Mouse (Mus musculus): ENCODE measurements around the gene Galnt15. TPM values are rescaled to one million over a fixed set of nuclear protein-coding genes. Genes with fewer than 3 reads are reported as not detected.

The Galnt15 gene
- total and polyA plus RNA-seq, 2 experiments from 2014 or later: 0.94 to 2.7 TPM

- no peak overlapping the region for H3K4me2 ChIP-seq (ENCODE audit: low read depth, low read length)
- WGBS: 76% methylated on average over 8 of the region's 8 CpGs
- no peak overlapping the region for H3K27ac ChIP-seq (ENCODE audit: low read depth)
- no peaks in the 10 kb centered on the region for H3K36me3 ChIP-seq (replicated peaks; ENCODE audit: control insufficient read depth, insufficient read depth, low read length)
- no peaks in the 10 kb centered on the region for H3K27me3 ChIP-seq (ENCODE audit: control insufficient read depth, insufficient read depth, low read length)
- no peaks in the 10 kb centered on the region for H3K4me1 ChIP-seq (ENCODE audit: control insufficient read depth, insufficient read depth)
- TF ChIP-seq EP300 (IDR thresholded peaks at IDR 0.05; ENCODE audit: low read depth) (no peak), CTCF (IDR thresholded peaks at IDR 0.05; ENCODE audit: low read depth) (no peak)
- ATAC-seq (ENCODE audit: insufficient read depth, low read depth): no peak
- H3K9me3 ChIP-seq (replicated peaks; ENCODE audit: control insufficient read depth, low read length): no peaks in the 10 kb centered on the region
- no peak overlapping the region for H3K4me3 ChIP-seq (ENCODE audit: low read depth, low read length)
- H3K9ac ChIP-seq (replicated peaks; ENCODE audit: low read depth, low read length): no peak overlapping the region
- DNase-seq (ENCODE audit: low spot score): no peak
Observed at GRCm38 (mm10) chr14:32037661-32038252, 9.0 kb downstream of the Galnt15 start.

GRCm38 (mm10) chr14:32042108-32042507, 13.3 kb downstream of the Galnt15 start:
- H3K36me3 ChIP-seq (replicated peaks; ENCODE audit: control insufficient read depth, insufficient read depth, low read length): no peaks in the 10 kb centered on the region
- H3K4me2 ChIP-seq (ENCODE audit: low read depth, low read length): no peak overlapping the region
- 53% methylated on average over 5 of the region's 5 CpGs for WGBS
- H3K27me3 ChIP-seq (ENCODE audit: control insufficient read depth, insufficient read depth, low read length): no peaks in the 10 kb centered on the region
- TF ChIP-seq EP300 (IDR thresholded peaks at IDR 0.05; ENCODE audit: low read depth): no peak
- no peak for TF ChIP-seq CTCF (IDR thresholded peaks at IDR 0.05; ENCODE audit: low read depth)
- H3K9me3 ChIP-seq (replicated peaks; ENCODE audit: control insufficient read depth, low read length): no peaks in the 10 kb centered on the region
- no peak for ATAC-seq (ENCODE audit: insufficient read depth, low read depth)
- DNase-seq (ENCODE audit: low spot score): no peak
- no peak overlapping the region for H3K9ac ChIP-seq (replicated peaks; ENCODE audit: low read depth, low read length)
- H3K4me3 ChIP-seq (ENCODE audit: low read depth, low read length): no peak overlapping the region
- no peak overlapping the region for H3K27ac ChIP-seq (ENCODE audit: low read depth)
- peaks cover 17% of the 10 kb centered on the region for H3K4me1 ChIP-seq (ENCODE audit: control insufficient read depth, insufficient read depth)

GRCm38 (mm10) chr14:32046357-32046756, 17.6 kb downstream of the Galnt15 start:
- DNase-seq (ENCODE audit: low spot score): no peak
- no peaks in the 10 kb centered on the region for H3K36me3 ChIP-seq (replicated peaks; ENCODE audit: control insufficient read depth, insufficient read depth, low read length)
- H3K4me3 ChIP-seq (ENCODE audit: low read depth, low read length): no peak overlapping the region
- no peak for ATAC-seq (ENCODE audit: insufficient read depth, low read depth)
- H3K27ac ChIP-seq (ENCODE audit: low read depth): no peak overlapping the region
- H3K27me3 ChIP-seq (ENCODE audit: control insufficient read depth, insufficient read depth, low read length): no peaks in the 10 kb centered on the region
- H3K4me1 ChIP-seq (ENCODE audit: control insufficient read depth, insufficient read depth): peaks cover 19% of the 10 kb centered on the region
- no peak overlapping the region; the same call in 1 of the 2 replicates for H3K9ac ChIP-seq (replicated peaks; ENCODE audit: low read depth, low read length)
- no peak for TF ChIP-seq EP300 (IDR thresholded peaks at IDR 0.05; ENCODE audit: low read depth)
- TF ChIP-seq CTCF (IDR thresholded peaks at IDR 0.05; ENCODE audit: low read depth): no peak
- WGBS: 36% methylated on average over 8 of the region's 8 CpGs
- no peaks in the 10 kb centered on the region for H3K9me3 ChIP-seq (replicated peaks; ENCODE audit: control insufficient read depth, low read length)
- H3K4me2 ChIP-seq (ENCODE audit: low read depth, low read length): no peak overlapping the region

- Histone ChIP-seq H3K27me3 (ENCODE audit: control insufficient read depth, insufficient read depth, low read length) (no peaks in the 10 kb centered on the region), H3K27ac (ENCODE audit: low read depth) (no peak overlapping the region), H3K4me1 (ENCODE audit: control insufficient read depth, insufficient read depth) (peaks cover 20% of the 10 kb centered on the region), H3K9me3 (replicated peaks; ENCODE audit: control insufficient read depth, low read length) (no peaks in the 10 kb centered on the region), H3K4me2 (ENCODE audit: low read depth, low read length) (no peak overlapping the region), H3K4me3 (ENCODE audit: low read depth, low read length) (no peak overlapping the region), H3K9ac (replicated peaks; ENCODE audit: low read depth, low read length) (no peak overlapping the region), H3K36me3 (replicated peaks; ENCODE audit: control insufficient read depth, insufficient read depth, low read length) (no peaks in the 10 kb centered on the region)
- no peak for ATAC-seq (ENCODE audit: insufficient read depth, low read depth)
- no peak for DNase-seq (ENCODE audit: low spot score)
- 63% methylated on average over 6 of the region's 6 CpGs for WGBS
- no peak for TF ChIP-seq CTCF (IDR thresholded peaks at IDR 0.05; ENCODE audit: low read depth)
- TF ChIP-seq EP300 (IDR thresholded peaks at IDR 0.05; ENCODE audit: low read depth): no peak
Observed at GRCm38 (mm10) chr14:32050171-32050570, 21.4 kb downstream of the Galnt15 start.

GRCm38 (mm10) chr14:32053895-32054294, 25.1 kb downstream of the Galnt15 start:
- WGBS: 55% methylated on average over 5 of the region's 5 CpGs
- no peak overlapping the region for H3K4me2 ChIP-seq (ENCODE audit: low read depth, low read length)
- peaks cover 9% of the 10 kb centered on the region; the same call in 1 of the 2 replicates for H3K4me1 ChIP-seq (ENCODE audit: control insufficient read depth, insufficient read depth)
- no peak for DNase-seq (ENCODE audit: low spot score)
- H3K27ac ChIP-seq (ENCODE audit: low read depth): no peak overlapping the region
- no peak overlapping the region for H3K4me3 ChIP-seq (ENCODE audit: low read depth, low read length)
- no peaks in the 10 kb centered on the region for H3K27me3 ChIP-seq (ENCODE audit: control insufficient read depth, insufficient read depth, low read length)
- H3K36me3 ChIP-seq (replicated peaks; ENCODE audit: control insufficient read depth, insufficient read depth, low read length): no peaks in the 10 kb centered on the region
- ATAC-seq (ENCODE audit: insufficient read depth, low read depth): no peak
- TF ChIP-seq CTCF (IDR thresholded peaks at IDR 0.05; ENCODE audit: low read depth): no peak
- no peak for TF ChIP-seq EP300 (IDR thresholded peaks at IDR 0.05; ENCODE audit: low read depth)
- H3K9ac ChIP-seq (replicated peaks; ENCODE audit: low read depth, low read length): no peak overlapping the region
- H3K9me3 ChIP-seq (replicated peaks; ENCODE audit: control insufficient read depth, low read length): no peaks in the 10 kb centered on the region

GRCm38 (mm10) chr14:32054788-32055187, 26.0 kb downstream of the Galnt15 start:
- no peak for ATAC-seq (ENCODE audit: insufficient read depth, low read depth)
- H3K27ac ChIP-seq (ENCODE audit: low read depth): no peak overlapping the region
- 58% methylated on average over 10 of the region's 10 CpGs for WGBS

More at GRCm38 (mm10) chr14:32054788-32055187, 26.0 kb downstream of the Galnt15 start:
- DNase-seq (ENCODE audit: low spot score): no peak
- H3K9ac ChIP-seq (replicated peaks; ENCODE audit: low read depth, low read length): no peak overlapping the region
- H3K4me2 ChIP-seq (ENCODE audit: low read depth, low read length): no peak overlapping the region
- H3K9me3 ChIP-seq (replicated peaks; ENCODE audit: control insufficient read depth, low read length): no peaks in the 10 kb centered on the region
- peaks cover 9% of the 10 kb centered on the region; the same call in 1 of the 2 replicates for H3K4me1 ChIP-seq (ENCODE audit: control insufficient read depth, insufficient read depth)
- no peaks in the 10 kb centered on the region for H3K36me3 ChIP-seq (replicated peaks; ENCODE audit: control insufficient read depth, insufficient read depth, low read length)
- no peak overlapping the region for H3K4me3 ChIP-seq (ENCODE audit: low read depth, low read length)
- no peaks in the 10 kb centered on the region for H3K27me3 ChIP-seq (ENCODE audit: control insufficient read depth, insufficient read depth, low read length)
- no peak for TF ChIP-seq EP300 (IDR thresholded peaks at IDR 0.05; ENCODE audit: low read depth)
- TF ChIP-seq CTCF (IDR thresholded peaks at IDR 0.05; ENCODE audit: low read depth): no peak
